Comparison of ENCODE assay signal across 10 mouse cellular contexts in genomic region chr5:136427121-136427771, GRCm38 (mm10).
DNase-seq lines count a peak whose midpoint lies in the region; ATAC-seq and TF ChIP-seq lines count a peak whose summit lies in the region.
"Had no signal": no experiment of that assay in that cellular context is flagged by ENCODE, and none has a peak within 500 bp of the region (broad histone marks: within the 10 kb centered on the region; RNA-seq: fewer than 3 reads in every experiment).

No protein-coding gene starts in this region.

- no peak overlapping the region for H3K4me2 ChIP-seq in forebrain, embryonic 15.5 days (replicated peaks)
- no peak overlapping the region for H3K4me2 ChIP-seq in forebrain, embryonic 12.5 days
- H3K4me2 ChIP-seq in midbrain, postnatal 0 days (ENCODE audit: low read depth, low read length, poor library complexity, severe bottlenecking), result no peak overlapping the region

- no peaks in the 10 kb centered on the region for H3K9me3 ChIP-seq in forebrain, embryonic 15.5 days
- no peaks in the 10 kb centered on the region for H3K9me3 ChIP-seq in forebrain, embryonic 12.5 days
- H3K9me3 ChIP-seq in midbrain, postnatal 0 days (ENCODE audit: low read length), result no peaks in the 10 kb centered on the region
- H3K9me3 ChIP-seq: megakaryocyte, embryonic 14.5 days had no signal

- 71% methylated on average over 4 of the region's 4 CpGs for WGBS in forebrain, embryonic 15.5 days
- WGBS in forebrain, embryonic 12.5 days, result 63% methylated on average over 4 of the region's 4 CpGs
- WGBS in midbrain, postnatal 0 days, result 70% methylated on average over 4 of the region's 4 CpGs

- no peak overlapping the region for H3K4me3 ChIP-seq in forebrain, embryonic 15.5 days
- no peak overlapping the region for H3K4me3 ChIP-seq in forebrain, embryonic 12.5 days (replicated peaks)
- no peak overlapping the region for H3K4me3 ChIP-seq in layer of hippocampus, adult 2 months
- H3K4me3 ChIP-seq in brown adipose tissue, adult 24 weeks (ENCODE audit: insufficient read depth, low read depth, low read length), result no peak overlapping the region
- no peak overlapping the region for H3K4me3 ChIP-seq in midbrain, postnatal 0 days (ENCODE audit: low read depth, low read length)
- H3K4me3 ChIP-seq: megakaryocyte, embryonic 14.5 days had no signal

- H3K27ac ChIP-seq in forebrain, embryonic 15.5 days (replicated peaks), result peak overlapping the region; percentile 70
- H3K27ac ChIP-seq in forebrain, embryonic 12.5 days, result no peak overlapping the region
- peak overlapping the region; percentile 4; the same call in 1 of the 2 replicates for H3K27ac ChIP-seq in layer of hippocampus, adult 2 months
- H3K27ac ChIP-seq in brown adipose tissue, adult 24 weeks (replicated peaks; ENCODE audit: low read depth, low read length), result peak overlapping the region; percentile 29; the same call in 1 of the 2 replicates
- H3K27ac ChIP-seq in midbrain, postnatal 0 days (ENCODE audit: low read depth, low read length), result peak overlapping the region; percentile 55; the same call in 1 of the 2 replicates

- no peaks in the 10 kb centered on the region for H3K27me3 ChIP-seq in forebrain, embryonic 15.5 days
- no peaks in the 10 kb centered on the region for H3K27me3 ChIP-seq in forebrain, embryonic 12.5 days
- no peaks in the 10 kb centered on the region for H3K27me3 ChIP-seq in midbrain, postnatal 0 days (ENCODE audit: insufficient read depth, low read length)
- H3K27me3 ChIP-seq: CH12.LX; megakaryocyte, embryonic 14.5 days had no signal

- no peak overlapping the region for H3K9ac ChIP-seq in forebrain, embryonic 15.5 days (replicated peaks)
- H3K9ac ChIP-seq in forebrain, embryonic 12.5 days, result no peak overlapping the region
- no peak overlapping the region for H3K9ac ChIP-seq in midbrain, postnatal 0 days (replicated peaks; ENCODE audit: low read length, poor library complexity, severe bottlenecking)

- TF ChIP-seq CTCF in layer of hippocampus, adult 2 months (conservative IDR thresholded peaks at IDR 0.05), result no peak
- TF ChIP-seq CTCF in midbrain, postnatal 0 days (IDR thresholded peaks at IDR 0.05), result no peak

- no peaks in the 10 kb centered on the region for H3K36me3 ChIP-seq in forebrain, embryonic 15.5 days
- H3K36me3 ChIP-seq in forebrain, embryonic 12.5 days (replicated peaks), result no peaks in the 10 kb centered on the region
- no peaks in the 10 kb centered on the region for H3K36me3 ChIP-seq in midbrain, postnatal 0 days (ENCODE audit: insufficient read depth, low read length)

- DNase-seq in layer of hippocampus, adult 2 months (ENCODE audit: low spot score in 2 of 2), result no peak
- no peak for DNase-seq in layer of hippocampus, adult 18-20 months (ENCODE audit: low spot score in 2 of 2)
- DNase-seq in midbrain, postnatal 0 days (ENCODE audit: low spot score), result no peak
- DNase-seq in thymus, postnatal 0 days (ENCODE audit: low spot score), result no peak
- no peak for DNase-seq in spleen, postnatal 14 days (ENCODE audit: low spot score in 2 of 2)

- no peak for ATAC-seq in forebrain, embryonic 15.5 days (replicated peaks)
- ATAC-seq in forebrain, embryonic 12.5 days (ENCODE audit: low FRiP score), result no peak
- ATAC-seq in midbrain, postnatal 0 days (ENCODE audit: low FRiP score), result no peak

- peaks cover 23% of the 10 kb centered on the region for H3K4me1 ChIP-seq in forebrain, embryonic 15.5 days
- peaks cover 18% of the 10 kb centered on the region for H3K4me1 ChIP-seq in forebrain, embryonic 12.5 days
- H3K4me1 ChIP-seq in brown adipose tissue, adult 24 weeks (ENCODE audit: control insufficient read depth, insufficient read depth, insufficient read length, low read length), result peaks cover 24% of the 10 kb centered on the region
- peaks cover 12% of the 10 kb centered on the region; the same call in 1 of the 2 replicates for H3K4me1 ChIP-seq in midbrain, postnatal 0 days (ENCODE audit: insufficient read depth, low read length)
